Mouse (Mus musculus): ENCODE results near the gene Zbtb7b.

Zbtb7b gene

DNA sequence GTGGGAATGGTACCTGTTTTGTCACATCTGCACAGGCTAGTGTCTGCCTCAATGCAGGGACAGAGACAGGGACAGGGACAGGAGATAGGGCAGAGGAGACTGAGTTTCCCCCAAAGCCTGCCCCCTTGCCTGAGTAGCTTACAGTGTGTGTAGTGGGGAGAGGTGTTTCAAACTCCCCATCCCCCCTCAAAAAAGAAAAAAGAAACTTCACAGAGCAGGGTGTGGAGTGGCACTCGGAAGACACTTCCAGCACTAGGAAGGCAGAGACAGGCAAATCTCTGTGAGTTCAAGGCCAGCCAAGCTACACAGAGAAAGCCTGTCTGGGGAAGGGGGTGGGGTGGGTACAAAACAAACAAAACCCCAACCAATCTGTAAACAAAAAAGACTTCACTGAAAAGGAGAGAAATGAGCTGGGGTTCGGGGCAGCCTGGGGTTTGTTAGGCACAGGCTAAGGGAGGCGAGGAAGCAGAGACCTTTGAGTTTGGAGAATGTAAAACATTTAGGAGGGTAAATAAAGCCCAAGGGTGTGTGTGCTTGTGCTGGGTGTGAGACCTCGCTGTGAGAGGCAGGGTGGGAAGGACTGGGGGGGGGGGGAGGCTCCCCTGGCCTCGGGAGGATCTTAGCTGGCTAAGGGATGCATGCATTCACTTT is 20.9 kb downstream of the Zbtb7b start:
- in situ Hi-C loops (cut with MboI, MseI) = no loop called here

DNA sequence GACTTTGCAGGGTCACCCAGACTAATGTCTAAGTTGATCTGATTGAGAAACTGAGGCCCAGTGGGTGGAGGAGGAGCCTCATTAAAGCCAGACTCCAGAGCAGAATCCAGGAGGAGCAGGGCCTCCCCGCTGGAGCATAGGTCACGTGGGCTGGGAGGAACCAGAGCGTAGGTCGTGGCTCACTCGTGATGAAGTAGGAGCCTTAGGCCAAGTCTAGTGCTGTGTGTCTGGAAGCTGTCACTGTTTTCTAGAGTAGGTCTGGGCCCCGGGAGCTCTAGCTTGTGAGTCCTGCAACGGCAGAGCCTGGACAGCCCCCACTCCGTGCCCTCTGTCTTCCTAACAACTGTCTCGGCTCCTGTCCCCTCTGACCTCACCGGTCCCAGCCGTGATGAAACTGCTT is 27.2 kb downstream of the Zbtb7b start:
- in situ Hi-C loops (cut with MboI, MseI) = no loop called here

DNA sequence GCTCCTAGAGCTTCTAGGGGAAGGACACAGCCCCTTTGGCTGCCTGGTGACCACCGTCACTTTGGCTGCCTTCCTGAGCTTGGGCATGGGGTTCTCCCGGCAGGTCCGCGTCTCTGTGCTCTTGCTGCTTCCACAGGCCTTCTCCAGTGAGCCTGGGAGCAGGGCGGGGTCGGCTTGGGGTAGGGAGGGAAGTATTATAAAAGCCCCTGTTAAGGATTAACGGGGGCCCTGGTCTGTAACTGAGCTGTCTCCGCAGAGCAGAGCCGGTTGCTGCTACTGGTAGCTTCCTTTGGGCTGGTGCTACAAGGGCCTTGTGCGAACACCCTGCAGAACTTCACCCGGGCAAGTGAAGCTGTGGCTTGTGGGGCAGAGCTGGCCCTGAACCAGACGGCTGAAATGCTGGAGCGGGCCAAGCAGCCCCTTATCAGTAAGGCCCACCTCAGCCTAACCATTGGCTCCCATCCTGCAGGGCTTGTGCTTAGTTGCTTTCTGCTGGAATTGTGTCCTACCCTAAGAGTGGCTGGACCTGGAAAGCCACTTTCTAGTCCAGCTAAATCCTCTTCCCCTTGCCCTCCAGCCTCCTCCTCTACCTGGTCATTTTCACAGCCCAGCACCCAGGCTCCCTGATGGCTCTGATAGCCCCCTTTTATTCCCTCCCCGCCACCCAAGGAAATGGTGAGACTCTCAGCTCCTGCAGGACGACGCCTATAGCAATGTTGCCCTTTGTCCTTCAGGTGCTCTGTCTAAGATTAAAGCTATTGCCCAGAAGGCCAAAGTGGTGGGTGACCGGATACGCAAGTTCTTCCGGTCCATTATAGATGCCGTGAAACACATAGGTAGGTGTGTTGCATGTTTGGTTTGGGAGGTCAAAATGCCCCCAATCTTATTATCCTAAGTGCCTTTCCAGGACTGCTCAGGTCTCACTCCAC is 28.8 kb downstream of the Zbtb7b start:
- in situ Hi-C loops (cut with MboI, MseI) = no loop called here

DNA sequence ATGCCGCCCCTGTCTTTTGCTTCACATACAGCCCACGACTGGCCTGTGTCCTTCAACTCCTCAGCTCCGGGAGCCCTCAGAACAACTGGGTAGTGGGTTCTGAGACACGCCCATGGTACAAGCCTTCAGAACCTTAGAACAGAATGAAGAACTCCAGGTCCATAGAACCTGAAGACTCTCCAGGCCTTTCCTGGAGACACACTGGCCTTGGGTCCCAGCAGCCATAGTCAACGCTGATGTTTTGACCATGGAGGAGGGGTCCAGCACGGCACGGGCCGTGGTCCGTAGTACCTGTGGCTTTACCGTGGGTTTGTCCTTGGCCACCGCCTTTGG is 29.5 kb downstream of the Zbtb7b start, which contains the start of gene Dcst1:
TSS of gene Dcst1 (minus strand) at position 101 of the 333 bp plus-strand sequence.
- in situ Hi-C loops (cut with MboI, MseI) = no loop called here

DNA sequence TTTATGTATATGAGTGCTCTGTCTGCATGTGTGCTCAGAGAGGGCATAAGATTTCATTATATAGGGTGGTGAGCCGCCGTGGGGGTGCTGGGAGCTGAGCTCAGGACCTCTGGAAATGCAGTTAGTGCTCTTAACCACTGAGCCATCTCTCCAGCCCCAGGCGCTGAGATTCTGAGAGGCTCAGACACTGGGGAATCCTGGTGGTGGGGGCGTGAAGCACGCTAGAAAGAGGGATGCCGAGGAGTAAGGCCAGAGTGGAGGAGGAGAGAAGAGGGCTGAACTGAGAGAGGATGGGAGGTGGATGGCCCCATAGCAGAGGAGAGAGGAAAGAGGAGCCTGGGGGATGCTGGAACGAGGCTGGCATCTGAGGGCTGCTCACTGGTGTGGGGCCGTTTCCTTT is 29.9 kb downstream of the Zbtb7b start:
- in situ Hi-C loops (cut with MboI, MseI) = no loop called here

DNA sequence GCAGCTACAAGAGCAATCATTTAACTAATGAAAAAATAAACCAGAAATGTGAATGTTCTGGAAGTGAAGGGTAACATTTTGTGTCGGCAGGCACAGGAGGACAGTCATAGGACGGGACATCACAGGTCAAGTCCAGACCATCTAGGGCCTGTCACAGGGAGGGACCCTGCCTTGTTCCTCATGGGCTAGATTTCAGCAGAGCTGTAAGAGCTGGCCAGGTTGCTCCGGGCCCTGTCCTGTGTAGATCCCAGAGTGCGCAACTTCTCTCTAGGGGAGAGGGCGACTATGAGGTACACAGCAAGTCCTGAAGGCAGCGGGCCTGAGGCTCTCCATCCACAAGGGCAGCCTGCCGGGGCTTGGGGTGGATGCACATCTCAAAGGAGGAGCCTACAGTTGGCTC is 32.9 kb downstream of the Zbtb7b start, which contains the start of gene Dcst2:
TSS of gene Dcst2 (plus strand) at position 301 of the 400 bp plus-strand sequence.
- in situ Hi-C loops (cut with MboI, MseI) = no loop called here

DNA sequence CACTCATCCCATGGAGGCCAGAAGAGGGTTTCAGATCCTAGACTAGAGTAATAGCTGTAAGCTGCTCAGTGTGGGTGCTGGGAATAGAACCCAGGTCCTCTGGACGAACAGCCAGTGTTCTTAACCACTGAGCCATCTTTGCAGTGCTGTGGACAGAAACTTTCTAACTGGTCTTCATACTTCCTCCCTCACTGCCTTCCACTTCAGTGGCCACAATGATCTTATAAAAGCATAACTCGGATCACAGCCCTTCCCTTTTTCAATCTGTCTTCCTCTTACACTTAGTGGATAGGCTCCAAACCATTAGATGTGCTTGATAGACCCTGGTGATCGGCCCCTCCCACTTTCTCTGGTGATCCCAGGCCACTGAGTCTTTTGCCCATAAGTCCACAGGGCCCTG is 34.3 kb downstream of the Zbtb7b start:
- in situ Hi-C loops (cut with MboI, MseI) = no loop called here

DNA sequence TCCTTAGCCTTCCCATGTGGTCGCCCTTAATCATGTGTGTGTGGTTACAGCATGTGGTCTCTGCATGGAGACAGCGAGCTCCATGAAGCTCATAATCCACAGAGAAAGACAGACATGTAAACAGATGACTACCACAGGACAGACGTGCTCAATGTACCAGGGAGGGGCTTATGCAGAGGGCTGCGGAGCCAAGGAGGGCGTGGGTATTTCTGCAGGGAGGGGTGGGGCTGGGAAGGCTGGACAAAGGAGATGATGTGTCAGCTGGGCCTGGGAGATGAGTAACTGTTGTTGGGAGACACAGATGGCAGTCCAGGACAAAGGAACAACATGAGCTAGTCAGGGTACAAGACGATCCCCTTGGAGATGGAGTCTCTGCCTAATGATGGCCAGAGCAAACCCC is 34.9 kb downstream of the Zbtb7b start:
- in situ Hi-C loops (cut with MboI, MseI) = no loop called here

DNA sequence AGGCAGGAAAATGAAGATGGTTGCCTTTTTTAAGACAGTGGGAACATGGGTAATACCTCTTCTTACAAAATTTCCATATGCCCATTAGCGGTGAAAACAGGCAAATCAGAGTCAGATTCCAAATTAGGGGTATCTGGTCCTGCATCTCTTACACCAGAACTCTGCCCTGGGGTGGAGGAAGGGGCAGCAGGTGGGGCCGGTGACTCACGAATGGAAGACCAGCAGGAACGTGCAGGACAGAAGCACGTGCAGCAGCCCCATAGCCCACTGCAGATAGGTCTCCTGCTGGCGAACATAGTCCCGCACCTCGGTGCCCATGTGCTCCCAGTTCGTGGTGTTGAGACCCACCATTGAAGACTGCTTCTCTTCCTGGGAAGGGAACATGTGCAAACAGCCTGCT is 38.5 kb downstream of the Zbtb7b start:
- in situ Hi-C loops (cut with MboI, MseI) = no loop called here

DNA sequence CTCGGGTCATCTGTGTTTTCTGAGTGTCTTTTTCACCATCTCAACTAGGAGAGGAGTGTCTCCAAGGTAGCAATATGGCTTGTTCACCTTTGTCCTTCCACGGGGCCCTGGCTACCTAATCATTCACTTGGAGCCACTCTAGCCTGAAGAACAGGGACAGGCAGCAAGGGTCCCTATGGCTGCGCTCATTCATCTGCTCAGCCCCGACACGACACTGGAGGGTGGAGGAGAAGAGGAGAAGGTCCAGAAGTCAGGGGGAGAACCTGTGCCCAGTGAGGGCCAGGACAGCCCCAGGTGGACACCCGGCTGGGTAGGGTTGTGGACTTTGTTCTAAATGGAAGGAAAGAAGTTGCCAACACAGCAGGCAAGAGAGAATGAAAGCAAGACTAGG is 39.1 kb downstream of the Zbtb7b start:
- in situ Hi-C loops (cut with MboI, MseI) = no loop called here

DNA sequence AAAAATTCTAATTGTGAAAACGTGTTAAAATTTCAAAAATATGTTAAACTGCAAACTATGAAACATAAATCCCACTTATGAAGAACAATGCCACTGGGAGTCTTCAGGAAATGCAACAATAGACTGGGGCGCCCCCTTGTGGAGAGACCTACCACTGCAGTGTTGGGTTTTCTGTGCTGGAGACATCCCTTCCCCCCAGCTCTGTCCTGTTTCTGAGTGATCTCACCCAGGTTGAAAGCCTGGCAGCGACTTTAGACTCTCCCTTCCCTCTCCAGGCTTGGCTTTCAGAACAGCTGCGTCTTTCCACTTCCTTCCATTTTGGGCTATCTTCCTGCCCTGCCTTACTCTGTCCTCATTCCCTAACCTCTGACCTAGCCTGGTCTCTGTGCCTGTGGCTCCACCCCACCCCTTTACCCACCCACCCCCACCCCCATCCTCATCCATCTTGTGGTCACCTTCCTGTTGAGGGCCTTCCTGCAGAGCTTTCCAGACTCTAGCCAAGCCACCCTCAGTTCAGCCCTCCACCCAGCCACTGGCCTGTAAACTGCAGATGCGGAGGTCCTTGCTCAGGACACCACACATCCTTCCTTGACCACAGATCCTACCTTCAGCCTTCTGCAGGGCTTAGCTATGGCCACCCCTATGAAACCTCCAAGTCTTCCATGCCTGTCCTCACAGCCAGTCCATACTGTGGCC is 39.6 kb downstream of the Zbtb7b start:
- in situ Hi-C loops (cut with MboI, MseI) = no loop called here

DNA sequence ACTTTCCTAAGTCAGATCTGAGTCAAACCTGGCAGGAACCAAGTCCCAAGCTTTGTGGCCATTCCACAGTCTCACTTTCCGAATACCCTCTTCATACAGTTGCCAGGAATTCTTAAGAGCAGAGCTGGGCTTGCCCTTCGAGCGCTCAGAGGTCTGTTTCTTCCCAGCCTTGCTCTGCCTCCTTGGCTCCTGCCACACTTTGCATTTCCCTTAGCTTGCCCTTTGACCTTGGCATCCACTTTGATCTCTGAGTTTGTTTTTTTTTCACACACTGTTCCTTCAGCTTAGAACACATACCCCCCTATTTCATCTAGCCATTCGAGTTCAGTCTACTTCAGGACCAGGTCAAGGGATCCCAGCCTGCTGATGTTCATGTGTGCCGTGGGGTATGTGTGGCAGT is 43.3 kb downstream of the Zbtb7b start:
- in situ Hi-C loops (cut with MboI, MseI) = no loop called here

DNA sequence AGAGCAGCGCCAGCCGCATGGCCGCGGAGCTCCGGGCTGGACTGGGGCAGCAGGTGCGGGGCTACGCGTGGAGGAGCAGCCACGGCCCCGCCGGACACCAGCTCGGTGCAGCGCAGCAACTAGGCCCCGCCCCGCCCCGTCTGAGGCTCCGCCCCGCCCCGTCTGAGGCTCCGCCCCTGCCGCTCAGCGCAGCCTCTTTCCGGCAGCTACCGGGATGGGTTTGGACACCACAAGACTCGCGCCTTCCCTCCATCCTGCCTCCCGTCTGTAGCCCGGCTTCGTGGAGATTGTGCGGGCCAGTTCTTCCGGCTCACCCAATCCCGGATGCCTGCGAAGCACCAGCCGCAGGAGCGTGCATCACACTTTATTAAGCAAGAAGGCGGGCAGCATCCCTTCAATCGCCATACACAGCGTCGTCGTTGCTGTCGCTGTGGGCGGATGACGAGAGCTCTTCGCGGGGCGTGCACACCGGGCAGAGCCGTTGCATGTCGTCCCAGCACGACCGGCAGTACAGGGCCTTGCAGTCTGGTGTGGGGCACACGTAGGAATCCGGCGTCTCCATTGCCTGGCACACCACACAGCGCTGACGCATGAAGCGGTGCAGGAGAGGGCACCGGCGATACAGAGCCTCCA is 44.6 kb downstream of the Zbtb7b start, which contains the start of gene Adam15:
TSS of gene Adam15 (minus strand) at position 128 of the 633 bp plus-strand sequence.
- in situ Hi-C loops (cut with MboI, MseI) = loop anchor here (10.0 kb wide), 1 partner anchor 135 kb away; no protein-coding TSS in a partner anchor

DNA sequence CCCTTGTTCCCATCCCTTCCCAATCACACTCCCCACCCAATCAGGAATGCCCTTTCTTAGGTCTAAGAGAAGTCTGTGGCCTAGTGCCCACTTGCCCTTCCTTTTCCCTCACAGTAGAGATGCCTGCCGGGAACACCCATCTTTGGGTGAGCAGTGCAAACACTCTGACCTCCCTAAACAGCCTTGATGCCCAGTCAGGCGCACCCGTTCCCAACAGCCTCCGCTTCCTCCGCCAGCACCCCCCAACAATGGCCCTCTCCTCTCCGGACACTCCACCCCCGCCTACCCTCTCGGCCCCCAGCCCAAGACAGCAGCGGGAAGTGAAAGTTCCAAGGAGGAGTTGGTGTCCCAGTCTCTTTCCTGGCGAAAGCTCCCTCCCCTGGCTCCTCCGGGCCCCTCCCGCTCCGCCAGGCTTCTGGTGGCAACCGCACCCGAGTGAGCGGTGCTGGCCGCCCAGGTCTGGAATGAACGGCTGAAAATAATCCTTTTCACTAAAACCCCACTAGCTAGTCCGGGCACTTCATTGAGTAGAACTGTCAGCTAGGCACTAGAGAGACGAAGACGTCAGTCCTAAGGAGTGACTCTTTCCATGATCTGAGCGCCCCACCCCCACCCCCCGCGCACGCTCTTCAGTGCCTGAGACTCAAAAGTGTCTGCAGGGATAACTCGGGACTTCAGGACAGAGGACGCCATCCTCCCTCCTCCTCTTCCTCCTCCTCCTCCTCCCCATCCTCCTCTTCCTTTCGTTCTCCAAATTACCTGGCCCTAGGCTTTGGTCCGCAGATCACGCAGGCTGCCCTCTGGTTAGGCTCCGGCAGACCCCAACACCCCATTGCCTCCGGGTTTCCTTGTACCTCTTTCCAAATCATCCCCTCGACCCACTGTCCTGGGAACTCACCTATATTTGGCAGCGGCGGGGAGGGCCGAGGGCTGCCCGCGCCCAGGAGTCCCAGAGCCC is 45.4 kb downstream of the Zbtb7b start:
- in situ Hi-C loops (cut with MboI, MseI) = loop anchor here (10.0 kb wide), 1 partner anchor 136 kb away; no protein-coding TSS in a partner anchor

DNA sequence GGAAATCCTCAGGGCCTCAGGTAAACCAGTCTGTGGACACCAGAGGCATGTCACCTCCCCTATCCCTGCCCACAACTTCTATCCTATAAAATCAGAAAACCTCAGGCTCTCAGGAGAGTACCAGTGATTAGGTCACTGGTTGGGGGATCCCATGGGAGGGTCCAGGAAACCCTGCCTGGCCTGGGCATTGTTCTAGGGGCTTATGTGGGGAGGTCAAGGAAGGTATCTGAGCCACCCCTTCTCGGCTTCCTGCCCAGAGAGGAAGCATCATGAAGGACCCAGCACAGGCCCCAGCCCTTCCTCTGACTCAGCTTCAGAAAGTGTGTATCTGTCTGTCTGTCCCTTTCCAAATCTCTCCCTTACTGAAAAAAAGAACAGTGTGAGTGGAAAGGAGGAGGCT is 46.7 kb downstream of the Zbtb7b start:
- in situ Hi-C loops (cut with MboI, MseI) = loop anchor here (10.0 kb wide), 1 partner anchor 137 kb away; no protein-coding TSS in a partner anchor

DNA sequence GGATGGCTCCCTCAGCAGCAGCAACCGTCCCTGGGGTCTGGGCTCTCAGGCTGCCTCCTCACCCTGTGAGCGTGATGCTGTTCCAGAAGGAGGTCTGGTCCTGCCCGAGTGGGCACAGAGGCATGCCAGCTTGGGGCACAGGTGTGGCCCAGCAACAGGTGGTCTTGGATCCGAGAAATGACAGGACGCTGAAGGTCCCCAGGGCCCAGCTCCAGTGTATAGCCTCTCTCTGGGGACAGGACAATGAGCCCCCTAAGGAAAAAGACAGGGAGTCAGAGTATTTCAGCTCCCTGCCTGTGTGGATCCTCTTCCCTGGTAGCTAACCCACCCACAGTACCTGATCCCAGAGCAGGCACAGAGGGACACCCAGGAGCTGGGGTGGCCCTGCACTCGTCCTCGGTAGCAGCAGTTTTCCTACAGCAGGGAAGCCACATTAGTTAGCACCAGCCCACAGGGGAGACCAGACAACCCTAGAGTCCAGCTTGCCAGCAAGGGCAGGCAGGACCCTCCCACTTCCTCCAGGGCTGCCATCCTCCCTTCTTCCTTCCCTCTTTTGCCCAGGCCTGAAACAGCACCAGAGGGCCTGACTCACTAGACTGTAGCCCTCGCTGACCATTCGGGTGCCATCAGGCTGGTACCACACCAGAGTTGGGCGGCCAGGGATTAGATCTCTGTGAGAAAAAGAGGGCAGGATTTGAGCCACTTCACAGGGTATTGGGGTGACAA is 47.6 kb downstream of the Zbtb7b start:
- in situ Hi-C loops (cut with MboI, MseI) = loop anchor here (10.0 kb wide), 1 partner anchor 138 kb away; no protein-coding TSS in a partner anchor

DNA sequence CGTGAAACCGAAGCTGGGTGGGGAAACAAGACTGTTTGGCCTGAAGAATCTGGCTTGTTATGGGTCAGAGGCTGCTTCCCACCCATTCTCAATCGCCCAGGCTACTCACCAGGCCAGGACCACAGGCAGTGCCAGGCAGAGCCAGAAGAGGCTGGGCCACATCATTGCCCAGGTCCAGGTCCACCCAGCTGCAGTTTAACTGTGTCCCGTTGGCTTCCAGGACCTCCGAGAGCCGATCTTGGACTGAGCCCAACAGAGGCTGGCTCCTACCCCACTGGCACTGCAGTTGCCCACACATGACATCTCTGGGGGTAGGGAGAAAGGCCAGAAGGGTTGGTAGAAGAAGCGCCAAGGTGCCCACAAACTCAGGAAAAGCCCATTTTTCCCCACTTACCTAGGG is 51.3 kb downstream of the Zbtb7b start:
- in situ Hi-C loops (cut with MboI, MseI) = loop anchor here (10.0 kb wide), 1 partner anchor 142 kb away; no protein-coding TSS in a partner anchor

DNA sequence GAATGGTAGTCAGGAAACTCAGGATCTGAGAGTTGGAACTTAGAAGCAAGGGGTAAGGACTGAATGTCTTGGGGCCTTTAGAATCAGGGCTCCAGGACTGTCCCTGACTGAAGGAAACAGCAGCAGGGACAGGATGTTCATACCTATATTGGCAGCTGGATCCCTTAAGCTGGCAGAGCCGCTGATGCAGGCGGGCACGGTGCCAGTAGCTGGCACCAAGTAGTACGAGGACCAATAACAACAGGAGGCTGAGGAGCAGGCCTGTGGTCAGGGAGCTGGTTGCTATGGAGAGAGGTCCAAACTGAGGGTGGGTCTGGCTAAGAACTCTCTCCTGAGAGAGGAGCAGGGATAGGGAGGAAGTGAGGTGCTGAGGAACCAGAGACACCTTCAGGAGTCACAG is 52.8 kb downstream of the Zbtb7b start:
- in situ Hi-C loops (cut with MboI, MseI) = loop anchor here (10.0 kb wide), 1 partner anchor 143 kb away; no protein-coding TSS in a partner anchor

DNA sequence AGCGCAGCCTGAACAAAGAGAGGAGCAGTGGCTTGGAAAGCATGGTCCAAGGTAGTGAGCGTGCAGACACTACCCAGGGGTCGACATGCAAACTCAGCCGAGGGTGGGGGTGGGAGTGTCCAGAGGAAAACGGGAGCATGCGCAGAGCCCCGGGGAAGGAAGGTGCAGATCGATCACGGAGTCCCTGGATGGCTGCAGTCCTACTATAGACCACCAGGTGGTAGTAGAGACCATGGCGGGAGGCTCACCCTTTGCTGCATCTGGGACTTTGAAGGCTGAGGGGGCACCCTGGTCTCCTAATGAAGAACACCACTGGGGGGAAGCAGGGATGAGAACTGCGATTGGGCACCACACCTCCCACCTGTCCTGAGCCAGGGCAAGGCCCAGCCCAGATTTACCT is 54.1 kb downstream of the Zbtb7b start:
- in situ Hi-C loops (cut with MboI, MseI) = loop anchor here (10.0 kb wide), 1 partner anchor 144 kb away; no protein-coding TSS in a partner anchor

Data from regulatory T cell (primary cell).